Mouse (Mus musculus) G1E (cell line): ENCODE data around the gene BB287469.
A peak's percentile ranks its signal among the peaks of the same experiment; 100 is the strongest.
"Not testable (repeated sequence)": the region's sequence is repeated elsewhere in the genome, so short reads cannot be mapped to it uniquely, and the experiment has no call there.

Source experiments
- CTCF ChIP-seq: IDR thresholded peaks from 2 replicates; pipeline ENCODE4 v1.5.1; 2012; ENCODE audit warnings: low read depth, low read length, inconsistent platforms, mixed read lengths
- GATA1 ChIP-seq: IDR thresholded peaks from 2 replicates; pipeline ENCODE4 v1.6.1; 2012; ENCODE audit warnings: borderline replicate concordance, low read length, inconsistent platforms, mixed read lengths
- GATA2 ChIP-seq: IDR thresholded peaks from 2 replicates; pipeline ENCODE4 v1.6.1; 2012; ENCODE audit warnings: low read depth, low read length, inconsistent platforms, borderline replicate concordance
- POLR2AphosphoS5 ChIP-seq: IDR thresholded peaks from 2 replicates; pipeline ENCODE4 v1.6.1; 2012; ENCODE audit warnings: low read depth, low read length, inconsistent platforms; ENCODE audit not compliant: insufficient replicate concordance
- TAL1 ChIP-seq: conservative IDR thresholded peaks from 2 replicates; pipeline ENCODE4 v1.6.1; 2012; ENCODE audit warnings: low read depth, low read length, inconsistent platforms, mixed read lengths

- not testable (repeated sequence) for TF ChIP-seq GATA1, POLR2AphosphoS5, CTCF, GATA2
- TF ChIP-seq TAL1, result peak; percentile 49
Measured at GRCm38 (mm10) chr12:87856067-87856466, 39.7 kb downstream of the BB287469 start.
